15 mouse cellular contexts compared by ENCODE assay signal in the genomic region with DNA sequence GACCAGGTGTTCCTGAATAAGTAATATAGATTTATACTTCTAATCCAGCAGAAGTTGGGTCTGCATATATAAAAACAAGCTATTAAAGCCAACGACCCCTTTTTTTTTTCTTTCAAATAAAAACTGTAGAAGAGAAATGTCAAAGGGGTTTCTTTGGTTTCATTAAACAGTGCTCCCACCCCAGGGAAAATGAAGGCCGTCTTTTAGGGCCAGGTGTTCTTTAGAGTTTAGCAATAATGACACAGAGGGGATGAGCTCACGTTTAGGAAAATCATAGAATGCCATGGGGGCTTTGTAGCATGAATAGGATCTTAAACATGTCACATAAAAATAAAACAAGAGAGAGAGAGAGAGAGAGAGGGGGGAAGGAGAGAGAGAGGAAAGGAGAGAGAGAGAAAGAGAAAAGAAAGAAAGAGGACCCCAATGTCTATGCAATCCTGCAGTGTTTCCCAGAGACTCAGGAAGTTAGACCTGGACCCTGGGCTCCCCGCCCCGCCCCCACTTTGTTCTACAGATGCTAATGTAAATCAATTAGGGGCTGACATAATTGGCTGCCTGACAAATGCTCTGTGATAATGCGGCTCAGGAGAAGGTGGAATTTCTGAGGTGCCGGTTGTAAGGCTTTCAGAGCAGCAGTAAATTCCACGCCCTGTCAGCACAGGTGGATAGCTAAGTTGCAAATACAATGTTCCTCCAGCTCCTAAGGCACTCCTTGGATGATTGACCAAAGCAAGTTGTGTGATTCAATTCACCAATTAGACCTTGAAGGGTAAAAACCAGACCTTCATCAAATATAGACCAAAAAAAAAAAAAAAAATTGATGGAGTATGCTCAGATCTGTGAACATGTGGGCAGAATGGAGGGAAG.
DNase-seq lines count a peak whose midpoint lies in the region; ATAC-seq and TF ChIP-seq lines count a peak whose summit lies in the region.
"Had no signal": no experiment of that assay in that cellular context is flagged by ENCODE, and none has a peak within 500 bp of the region (broad histone marks: within the 10 kb centered on the region; RNA-seq: fewer than 3 reads in every experiment).

No protein-coding gene starts in this region.

- intact Hi-C loops in left cerebral cortex, adult 2 months (cut with DNase I) = no loop called here

- H3K27me3 ChIP-seq in embryonic facial prominence, embryonic 14.5 days (replicated peaks; ENCODE audit: control insufficient read depth, insufficient read depth, low read length) = no peaks in the 10 kb centered on the region
- H3K27me3 ChIP-seq in embryonic facial prominence, embryonic 10.5 days (replicated peaks; ENCODE audit: low read depth, poor library complexity, severe bottlenecking) = no peaks in the 10 kb centered on the region
- no peaks in the 10 kb centered on the region for H3K27me3 ChIP-seq in forebrain, embryonic 12.5 days
- no peaks in the 10 kb centered on the region for H3K27me3 ChIP-seq in limb, embryonic 14.5 days (ENCODE audit: control insufficient read depth, insufficient read depth, low read length)
- H3K27me3 ChIP-seq: embryonic facial prominence, embryonic 15.5 days; stomach, embryonic 15.5 days had no signal

- TF ChIP-seq POLR2A in limb, embryonic 14.5 days (IDR thresholded peaks at IDR 0.05; ENCODE audit: borderline replicate concordance, extremely low read depth, insufficient read depth, insufficient read length) = no peak

- no peak overlapping the region for H3K4me3 ChIP-seq in embryonic facial prominence, embryonic 14.5 days (ENCODE audit: low read depth, low read length)
- H3K4me3 ChIP-seq in embryonic facial prominence, embryonic 10.5 days = no peak overlapping the region
- H3K4me3 ChIP-seq in forebrain, embryonic 12.5 days (replicated peaks) = no peak overlapping the region
- no peak overlapping the region for H3K4me3 ChIP-seq in limb, embryonic 14.5 days (replicated peaks; ENCODE audit: low read length)
- H3K4me3 ChIP-seq in left cerebral cortex, adult 2 months = no peak overlapping the region
- H3K4me3 ChIP-seq: embryonic facial prominence, embryonic 15.5 days; stomach, embryonic 15.5 days had no signal

- no peaks in the 10 kb centered on the region for H3K9me3 ChIP-seq in embryonic facial prominence, embryonic 14.5 days (ENCODE audit: control insufficient read depth, low read length)
- peaks cover 3% of the 10 kb centered on the region; the same call in 1 of the 2 replicates for H3K9me3 ChIP-seq in embryonic facial prominence, embryonic 10.5 days
- H3K9me3 ChIP-seq in forebrain, embryonic 12.5 days = no peaks in the 10 kb centered on the region
- H3K9me3 ChIP-seq in limb, embryonic 14.5 days (ENCODE audit: control insufficient read depth, low read length) = no peaks in the 10 kb centered on the region
- H3K9me3 ChIP-seq: embryonic facial prominence, embryonic 15.5 days; stomach, embryonic 15.5 days had no signal

- no peak for TF ChIP-seq CTCF in left cerebral cortex, adult 2 months (IDR thresholded peaks at IDR 0.05)

- 28% methylated on average over 8 of the region's 8 CpGs for WGBS in embryonic facial prominence, embryonic 14.5 days
- 41% methylated on average over 8 of the region's 8 CpGs for WGBS in embryonic facial prominence, embryonic 10.5 days
- WGBS in forebrain, embryonic 12.5 days = 21% methylated on average over 8 of the region's 8 CpGs
- 6% methylated on average over 8 of the region's 8 CpGs for WGBS in limb, embryonic 14.5 days

- no peaks in the 10 kb centered on the region for H3K36me3 ChIP-seq in embryonic facial prominence, embryonic 14.5 days (ENCODE audit: control insufficient read depth, insufficient read depth, low read length)
- no peaks in the 10 kb centered on the region for H3K36me3 ChIP-seq in embryonic facial prominence, embryonic 10.5 days (replicated peaks)
- no peaks in the 10 kb centered on the region for H3K36me3 ChIP-seq in forebrain, embryonic 12.5 days (replicated peaks)
- H3K36me3 ChIP-seq in limb, embryonic 14.5 days (ENCODE audit: control insufficient read depth, insufficient read depth, low read length) = no peaks in the 10 kb centered on the region
- H3K36me3 ChIP-seq: embryonic facial prominence, embryonic 15.5 days; stomach, embryonic 15.5 days had no signal

- H3K27ac ChIP-seq in embryonic facial prominence, embryonic 14.5 days (replicated peaks; ENCODE audit: low read depth, low read length) = no peak overlapping the region
- H3K27ac ChIP-seq in embryonic facial prominence, embryonic 10.5 days (replicated peaks) = no peak overlapping the region
- H3K27ac ChIP-seq in forebrain, embryonic 12.5 days = peak overlapping the region; percentile 53; the same call in 1 of the 2 replicates
- peak overlapping the region; percentile 78 for H3K27ac ChIP-seq in limb, embryonic 14.5 days (replicated peaks; ENCODE audit: low read depth, low read length)
- H3K27ac ChIP-seq in left cerebral cortex, adult 2 months = no peak overlapping the region
- H3K27ac ChIP-seq: embryonic facial prominence, embryonic 15.5 days; liver, embryonic 14.5 days; stomach, embryonic 15.5 days had no signal

- no peak overlapping the region for H3K4me2 ChIP-seq in embryonic facial prominence, embryonic 14.5 days (ENCODE audit: low read depth, low read length)
- 0 out of 2 replicates have a peak overlapping the region, but pooled peaks have one; percentile 15 for H3K4me2 ChIP-seq in forebrain, embryonic 12.5 days
- peak overlapping the region; percentile 18; the same call in 1 of the 2 replicates for H3K4me2 ChIP-seq in limb, embryonic 14.5 days (replicated peaks; ENCODE audit: low read depth, low read length, severe bottlenecking)
- H3K4me2 ChIP-seq: embryonic facial prominence, embryonic 15.5 days; stomach, embryonic 15.5 days had no signal

- DNase-seq in embryonic facial prominence, embryonic 14.5 days (ENCODE audit: low spot score) = peak; percentile 56
- DNase-seq in embryonic facial prominence, embryonic 10.5 days (ENCODE audit: low spot score) = no peak
- DNase-seq in kidney, postnatal 10 days = peak; percentile 20
- no peak for DNase-seq in kidney, postnatal 14 days
- DNase-seq in limb, embryonic 14.5 days (ENCODE audit: low spot score) = peak; percentile 72
- DNase-seq in left cerebral cortex, adult 2 months (ENCODE audit: extremely low spot score in 1 of 2, low spot score in 2 of 2) = no peak
- no peak for DNase-seq in spleen, postnatal 36 days (ENCODE audit: low spot score in 2 of 2)
- DNase-seq: cerebellum, adult 18-20 months; heart, postnatal 4 days; lung, postnatal 4 days; thymus, postnatal 36 days had no signal

- no peak; the same call in 1 of the 2 replicates for ATAC-seq in embryonic facial prominence, embryonic 14.5 days (ENCODE audit: low read depth)
- ATAC-seq in forebrain, embryonic 12.5 days (ENCODE audit: low FRiP score) = peak; percentile 80; the same call in 1 of the 2 replicates
- peak; percentile 59 for ATAC-seq in limb, embryonic 14.5 days (ENCODE audit: low FRiP score, low read depth)

- H3K9ac ChIP-seq in embryonic facial prominence, embryonic 14.5 days (ENCODE audit: low read depth, low read length) = no peak overlapping the region
- H3K9ac ChIP-seq in forebrain, embryonic 12.5 days = no peak overlapping the region
- H3K9ac ChIP-seq in limb, embryonic 14.5 days (ENCODE audit: low read depth, low read length, severe bottlenecking) = no peak overlapping the region
- H3K9ac ChIP-seq: embryonic facial prominence, embryonic 15.5 days; liver, embryonic 14.5 days; stomach, embryonic 15.5 days had no signal

- no peaks in the 10 kb centered on the region for H3K4me1 ChIP-seq in embryonic facial prominence, embryonic 14.5 days (ENCODE audit: control insufficient read depth, insufficient read depth, low read length)
- H3K4me1 ChIP-seq in embryonic facial prominence, embryonic 10.5 days = peaks cover 15% of the 10 kb centered on the region
- H3K4me1 ChIP-seq in forebrain, embryonic 12.5 days = peaks cover 12% of the 10 kb centered on the region
- peaks cover 16% of the 10 kb centered on the region for H3K4me1 ChIP-seq in limb, embryonic 14.5 days (ENCODE audit: control insufficient read depth, insufficient read depth, low read length)
- H3K4me1 ChIP-seq: stomach, embryonic 15.5 days had no signal

Comparison
In these comparisons a context has a peak if more than half of its experiments do, and no peak if none do; other contexts are left out.
1. DNase-seq: peak in embryonic facial prominence, embryonic 14.5 days (single experiment), kidney, postnatal 10 days (single experiment) and limb, embryonic 14.5 days (single experiment); none in embryonic facial prominence, embryonic 10.5 days (single experiment), kidney, postnatal 14 days (single experiment), left cerebral cortex, adult 2 months (0 of 2) and spleen, postnatal 36 days (0 of 2).
2. H3K27ac ChIP-seq: peak in forebrain, embryonic 12.5 days (single experiment) and limb, embryonic 14.5 days (single experiment); none in embryonic facial prominence, embryonic 14.5 days (single experiment), embryonic facial prominence, embryonic 10.5 days (single experiment) and left cerebral cortex, adult 2 months (single experiment).